Mouse (Mus musculus): ENCODE results near the gene Ccr7. TPM values are rescaled to one million over a fixed set of nuclear protein-coding genes. Genes with fewer than 3 reads are reported as not detected.

Ccr7 gene
- polyA plus RNA-seq, 1 experiment from 2014 or later: not detected

DNA sequence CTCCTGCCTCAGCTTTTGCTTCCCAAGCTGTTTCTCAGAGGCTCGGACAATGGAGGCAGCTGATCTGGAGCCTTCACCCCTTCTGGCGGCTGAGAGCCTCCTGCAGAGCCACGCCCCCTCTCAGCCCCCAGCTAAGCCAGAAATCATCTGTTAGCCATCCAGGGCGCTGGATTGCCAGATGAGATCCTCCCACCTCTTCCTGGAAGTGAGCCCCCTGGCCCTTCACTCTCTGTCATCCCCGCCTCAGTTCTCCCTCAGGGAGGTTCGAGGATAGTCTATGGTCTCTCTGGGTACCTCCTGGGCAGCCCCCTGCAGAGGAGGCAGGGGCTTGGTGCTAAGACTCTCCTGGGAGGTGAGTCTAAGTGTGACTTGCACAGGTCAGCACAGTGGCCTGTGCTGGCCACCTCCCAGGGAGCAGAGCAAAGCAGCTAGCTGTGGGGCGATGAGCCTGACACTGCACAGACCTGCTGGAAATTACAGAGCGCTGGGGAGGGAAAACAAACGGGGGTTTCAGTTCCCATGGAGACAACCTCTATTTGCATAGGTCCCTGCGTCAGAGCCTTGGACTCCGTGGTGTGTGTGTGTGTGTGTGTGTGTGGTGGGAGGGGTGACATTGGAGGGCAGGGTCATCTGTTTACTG, 22.7 kb downstream of the Ccr7 start:
- Histone ChIP-seq H3K4me3 (replicated peaks) (peak overlapping the region; percentile 17), H3K4me1 (replicated peaks) (peaks cover 22% of the 10 kb centered on the region)
- WGBS: under 1% methylated on average over 11 of the region's 11 CpGs

DNA sequence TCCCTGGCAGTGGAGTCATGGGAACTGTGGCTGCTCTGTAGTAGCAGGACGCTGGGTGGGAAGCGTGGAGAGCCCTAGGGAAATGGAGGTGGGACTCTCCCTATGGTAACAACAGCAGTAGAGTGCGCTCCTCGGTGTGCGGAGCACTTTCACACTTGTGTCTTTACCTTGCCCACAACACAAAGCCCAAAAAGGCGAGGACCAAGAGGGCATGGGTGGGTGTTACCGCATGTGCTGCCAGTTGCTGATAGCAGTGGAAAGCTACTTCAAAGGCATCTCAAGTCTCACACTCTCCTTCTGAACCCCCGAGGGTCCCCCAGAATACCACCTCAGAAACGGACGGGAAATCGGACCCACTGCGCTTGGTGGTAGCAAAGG, 23.4 kb downstream of the Ccr7 start:
- Histone ChIP-seq H3K4me1 (replicated peaks) (peaks cover 19% of the 10 kb centered on the region), H3K36me3 (no peaks in the 10 kb centered on the region), H3K9me3 (no peaks in the 10 kb centered on the region), H3K4me2 (replicated peaks) (0 out of 2 replicates have a peak overlapping the region, but pooled peaks have one; percentile 48), H3K9ac (replicated peaks) (no peak overlapping the region), H3K27me3 (no peaks in the 10 kb centered on the region), H3K27ac (peak overlapping the region; percentile 84), H3K4me3 (replicated peaks) (no peak overlapping the region)
- ATAC-seq: no peak
- WGBS: 52% methylated on average over 12 of the region's 12 CpGs

More for the DNA sequence above, 22.7 kb downstream of the Ccr7 start:
- peak overlapping the region; percentile 84 for H3K27ac ChIP-seq
- peak overlapping the region; percentile 39 for H3K9ac ChIP-seq (replicated peaks)
- H3K36me3 ChIP-seq: no peaks in the 10 kb centered on the region
- no peaks in the 10 kb centered on the region for H3K27me3 ChIP-seq
- peak overlapping the region; percentile 48 for H3K4me2 ChIP-seq (replicated peaks)
- peak; percentile 82 for ATAC-seq
- H3K9me3 ChIP-seq: no peaks in the 10 kb centered on the region

DNA sequence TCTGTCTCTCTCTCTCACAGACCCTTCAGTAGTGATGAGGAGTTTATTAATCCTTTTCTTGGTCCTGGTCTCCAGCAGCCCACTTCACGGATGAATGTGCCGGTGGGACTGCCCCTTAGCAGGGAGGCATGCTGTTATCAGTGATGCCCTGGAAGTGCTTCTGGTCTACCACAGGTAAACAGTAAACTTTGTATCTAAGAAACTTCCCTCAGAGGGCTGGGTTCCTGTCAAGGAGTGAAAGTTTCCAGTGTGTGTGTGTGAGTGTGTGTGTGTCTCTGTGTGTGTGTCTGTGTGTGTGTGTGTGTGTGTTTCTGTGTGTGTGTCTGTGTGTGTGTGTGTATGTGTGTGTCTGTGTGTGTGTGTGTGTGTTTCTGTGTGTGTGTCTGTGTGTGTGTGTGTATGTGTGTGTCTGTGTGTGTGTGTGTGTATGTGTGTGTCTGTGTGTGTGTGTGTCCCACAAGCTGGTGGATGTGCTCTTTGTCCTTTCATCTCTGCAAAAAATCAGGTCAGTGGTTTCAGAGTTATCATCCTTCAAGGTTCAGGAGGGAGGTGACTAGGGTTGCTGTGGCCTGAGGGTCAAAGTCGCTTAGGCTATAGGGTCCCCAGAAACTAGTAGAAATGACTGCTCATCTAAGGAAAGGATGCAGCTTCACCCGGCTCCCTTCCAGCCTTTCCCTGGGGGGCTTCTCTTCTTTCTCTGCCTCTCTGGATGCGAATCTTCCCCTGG, 24.0 kb downstream of the Ccr7 start:
- no peak for ATAC-seq
- H3K4me2 ChIP-seq (replicated peaks): no peak overlapping the region
- WGBS: 59% methylated on average over 5 of the region's 5 CpGs
- no peak overlapping the region for H3K4me3 ChIP-seq (replicated peaks)
- no peaks in the 10 kb centered on the region for H3K36me3 ChIP-seq
- peak overlapping the region; percentile 84 for H3K27ac ChIP-seq
- no peak overlapping the region for H3K9ac ChIP-seq (replicated peaks)
- no peaks in the 10 kb centered on the region for H3K27me3 ChIP-seq
- H3K9me3 ChIP-seq: no peaks in the 10 kb centered on the region
- peaks cover 17% of the 10 kb centered on the region for H3K4me1 ChIP-seq (replicated peaks)

DNA sequence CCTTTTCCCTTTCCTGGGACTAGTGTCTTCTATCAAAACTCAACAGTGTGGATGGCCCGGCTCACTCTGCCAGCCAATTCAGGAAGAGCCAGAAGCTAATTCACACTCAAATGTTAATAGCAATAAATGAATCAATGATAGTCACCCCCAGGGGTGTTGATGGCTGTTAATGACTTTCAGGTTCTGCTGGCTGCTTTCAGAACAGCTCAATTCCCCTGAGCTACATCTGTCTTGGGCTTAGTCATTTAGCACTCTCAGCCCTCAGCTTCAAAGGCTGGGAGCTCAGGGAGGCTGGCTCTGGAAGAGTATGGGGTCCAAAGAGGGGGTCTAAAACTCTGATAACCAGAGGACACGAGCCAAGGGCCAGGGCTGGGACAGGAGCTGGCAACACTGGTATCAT, 25.6 kb downstream of the Ccr7 start:
- H3K36me3 ChIP-seq: no peaks in the 10 kb centered on the region
- no peak overlapping the region for H3K4me2 ChIP-seq (replicated peaks)
- H3K4me3 ChIP-seq (replicated peaks): no peak overlapping the region
- H3K4me1 ChIP-seq (replicated peaks): peaks cover 22% of the 10 kb centered on the region
- no peak overlapping the region for H3K27ac ChIP-seq
- H3K9me3 ChIP-seq: no peaks in the 10 kb centered on the region
- 71% methylated on average over 2 of the region's 2 CpGs for WGBS
- no peak for ATAC-seq
- no peaks in the 10 kb centered on the region for H3K27me3 ChIP-seq
- H3K9ac ChIP-seq (replicated peaks): no peak overlapping the region

DNA sequence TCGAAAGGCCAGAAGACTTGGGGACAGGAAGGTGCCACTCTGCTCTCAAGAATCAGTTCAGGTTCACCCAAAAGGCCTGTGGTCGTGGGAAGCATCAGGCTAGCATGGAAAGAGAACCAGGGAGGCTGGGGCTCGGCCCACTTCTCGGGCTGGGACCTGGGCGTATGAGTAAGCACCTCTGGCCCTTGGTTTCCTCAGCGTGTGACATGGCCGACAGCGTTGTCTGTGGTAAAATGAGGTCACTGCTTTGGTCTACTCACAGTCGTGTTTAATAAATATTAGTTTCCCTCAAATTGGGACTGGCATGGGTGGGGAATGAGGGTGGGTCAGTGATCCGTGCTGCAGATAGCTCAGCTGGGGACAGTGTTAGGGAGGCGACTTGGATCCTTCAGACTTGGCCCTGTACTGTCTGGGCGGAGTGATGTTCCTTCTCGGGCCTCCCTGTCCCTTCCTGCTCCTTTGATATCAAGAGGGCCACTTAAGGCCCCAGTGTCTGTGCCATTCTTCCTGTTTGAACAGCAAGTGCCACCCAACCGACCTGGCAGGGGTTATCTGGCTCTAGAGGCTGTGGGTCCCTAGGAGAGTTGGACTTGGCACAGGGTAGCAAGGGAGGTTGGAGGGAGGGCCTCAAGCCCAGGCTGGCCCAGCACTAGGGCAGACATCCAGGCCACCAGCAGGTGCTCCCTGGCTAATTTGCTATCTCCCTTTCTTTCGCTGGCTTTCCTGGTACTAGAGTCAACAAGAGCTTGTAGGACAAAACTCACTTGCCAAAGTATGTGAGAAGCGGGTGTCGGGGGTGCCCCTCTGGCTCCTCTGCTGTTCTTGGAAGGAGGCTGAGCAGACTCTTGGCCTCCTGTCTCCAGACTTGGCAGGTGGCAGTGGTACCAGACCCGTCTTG, 26.8 kb downstream of the Ccr7 start:
- Histone ChIP-seq H3K4me1 (replicated peaks) (peaks cover 22% of the 10 kb centered on the region), H3K27ac (no peak overlapping the region), H3K36me3 (no peaks in the 10 kb centered on the region), H3K4me3 (replicated peaks) (no peak overlapping the region), H3K4me2 (replicated peaks) (no peak overlapping the region), H3K27me3 (no peaks in the 10 kb centered on the region), H3K9me3 (no peaks in the 10 kb centered on the region), H3K9ac (replicated peaks) (no peak overlapping the region)
- ATAC-seq: no peak
- 85% methylated on average over 18 of the region's 18 CpGs for WGBS

DNA sequence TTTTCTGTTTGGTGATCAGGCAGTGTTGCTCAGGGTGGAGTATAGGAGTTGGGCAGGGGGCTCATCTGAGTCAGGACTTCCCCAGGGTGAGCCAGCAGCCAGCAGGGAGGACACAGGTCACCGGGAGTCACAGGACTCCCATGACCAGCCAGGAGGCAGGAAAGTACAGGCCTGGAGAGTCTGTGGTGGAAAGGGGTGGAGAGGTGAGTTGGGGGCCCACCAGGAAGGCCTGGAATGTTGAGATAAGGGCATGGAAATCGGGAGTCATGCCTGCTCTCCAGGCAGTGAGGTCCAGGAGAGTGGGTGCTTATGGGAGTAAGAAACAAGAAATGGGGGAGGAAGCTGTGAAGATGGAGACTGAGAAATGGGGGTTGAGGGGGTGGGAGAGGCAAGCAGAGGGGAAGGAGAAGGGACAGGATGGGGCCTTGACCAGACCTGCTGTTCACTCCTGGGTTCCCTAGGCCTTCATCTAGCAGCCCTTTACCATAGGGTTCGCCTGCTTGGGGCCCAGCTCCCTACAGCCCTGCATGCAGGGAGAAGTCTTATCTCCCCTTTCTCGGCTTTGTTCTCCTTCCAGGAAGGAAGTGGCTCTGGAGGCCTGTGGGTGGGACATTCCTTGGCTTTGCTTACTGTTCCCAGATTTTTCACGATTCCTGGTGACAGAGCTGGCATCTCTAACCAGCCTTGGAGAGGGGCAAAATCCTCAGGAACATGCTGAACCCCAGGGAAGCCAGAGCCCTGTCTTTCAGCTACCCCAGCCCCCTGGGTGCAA, 28.2 kb downstream of the Ccr7 start:
- 53% methylated on average over 5 of the region's 5 CpGs for WGBS

DNA sequence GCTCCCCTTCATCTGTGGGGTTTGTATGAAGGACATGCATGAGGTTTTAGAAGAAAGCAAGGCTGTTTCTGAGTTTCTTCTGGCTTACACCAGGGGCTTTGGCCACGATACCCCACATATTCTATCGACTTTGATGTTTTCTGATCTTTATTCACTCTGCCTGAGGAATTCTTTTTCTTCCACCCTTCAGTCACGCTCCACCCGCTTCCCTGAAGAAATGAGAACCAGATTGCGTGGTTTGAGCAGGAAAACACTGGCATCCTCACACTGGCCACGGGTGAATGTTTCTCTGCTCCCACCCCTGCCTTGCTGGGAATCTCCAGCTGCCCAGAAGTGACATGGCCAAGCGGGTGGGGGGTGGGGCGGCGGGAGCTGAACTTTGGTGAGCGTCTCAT, 30.2 kb downstream of the Ccr7 start:
- H3K9ac ChIP-seq (replicated peaks): no peak overlapping the region
- H3K4me3 ChIP-seq (replicated peaks): no peak overlapping the region
- H3K4me2 ChIP-seq (replicated peaks): no peak overlapping the region
- H3K36me3 ChIP-seq: no peaks in the 10 kb centered on the region
- no peak overlapping the region for H3K27ac ChIP-seq
- H3K9me3 ChIP-seq: no peaks in the 10 kb centered on the region
- H3K4me1 ChIP-seq (replicated peaks): peaks cover 20% of the 10 kb centered on the region
- ATAC-seq: no peak
- WGBS: 46% methylated on average over 10 of the region's 10 CpGs
- no peaks in the 10 kb centered on the region for H3K27me3 ChIP-seq

More for the DNA sequence above, 28.2 kb downstream of the Ccr7 start:
- ATAC-seq: no peak
- no peak overlapping the region for H3K9ac ChIP-seq (replicated peaks)
- no peak overlapping the region for H3K4me2 ChIP-seq (replicated peaks)
- H3K4me3 ChIP-seq (replicated peaks): no peak overlapping the region
- H3K4me1 ChIP-seq (replicated peaks): peaks cover 12% of the 10 kb centered on the region
- no peaks in the 10 kb centered on the region for H3K36me3 ChIP-seq
- no peak overlapping the region for H3K27ac ChIP-seq
- H3K27me3 ChIP-seq: no peaks in the 10 kb centered on the region
- H3K9me3 ChIP-seq: no peaks in the 10 kb centered on the region

DNA sequence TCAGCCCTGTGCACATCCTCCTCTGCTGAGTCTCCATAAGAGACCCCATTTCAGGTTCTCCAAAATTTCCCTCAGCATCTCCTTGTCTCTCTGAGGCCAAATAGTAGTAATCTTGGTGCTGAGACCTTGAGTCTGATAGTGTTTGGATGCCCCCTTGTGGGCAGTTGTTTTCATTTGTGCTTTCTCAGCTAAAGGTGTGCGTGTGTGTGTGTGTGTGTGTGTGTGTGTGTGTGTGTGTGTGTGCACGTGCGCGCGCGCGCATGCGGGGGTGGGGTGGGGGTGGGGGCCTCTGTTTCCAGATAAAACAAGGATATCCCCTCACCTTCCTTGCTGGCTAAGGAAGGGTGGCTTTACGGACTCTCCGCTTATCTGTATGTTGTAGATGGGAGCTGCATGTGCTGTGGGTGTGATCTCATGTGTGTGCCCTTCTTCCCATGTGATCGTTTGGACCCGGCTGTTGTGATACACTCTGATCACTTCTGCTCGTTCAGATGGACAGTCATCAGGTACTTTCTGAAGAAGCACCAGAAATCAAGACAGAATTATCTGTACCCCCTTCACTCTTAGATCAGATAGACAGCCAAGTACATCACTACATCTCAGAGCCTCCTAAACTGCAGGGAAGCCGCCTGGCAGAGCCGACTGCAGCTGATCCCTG, 30.8 kb downstream of the Ccr7 start:
- no peaks in the 10 kb centered on the region for H3K9me3 ChIP-seq
- H3K36me3 ChIP-seq: no peaks in the 10 kb centered on the region
- no peak overlapping the region for H3K4me2 ChIP-seq (replicated peaks)
- no peaks in the 10 kb centered on the region for H3K27me3 ChIP-seq
- no peak overlapping the region for H3K4me3 ChIP-seq (replicated peaks)
- H3K9ac ChIP-seq (replicated peaks): no peak overlapping the region
- no peak overlapping the region for H3K27ac ChIP-seq
- peaks cover 25% of the 10 kb centered on the region for H3K4me1 ChIP-seq (replicated peaks)
- ATAC-seq: no peak
- WGBS: 44% methylated on average over 8 of the region's 15 CpGs

DNA sequence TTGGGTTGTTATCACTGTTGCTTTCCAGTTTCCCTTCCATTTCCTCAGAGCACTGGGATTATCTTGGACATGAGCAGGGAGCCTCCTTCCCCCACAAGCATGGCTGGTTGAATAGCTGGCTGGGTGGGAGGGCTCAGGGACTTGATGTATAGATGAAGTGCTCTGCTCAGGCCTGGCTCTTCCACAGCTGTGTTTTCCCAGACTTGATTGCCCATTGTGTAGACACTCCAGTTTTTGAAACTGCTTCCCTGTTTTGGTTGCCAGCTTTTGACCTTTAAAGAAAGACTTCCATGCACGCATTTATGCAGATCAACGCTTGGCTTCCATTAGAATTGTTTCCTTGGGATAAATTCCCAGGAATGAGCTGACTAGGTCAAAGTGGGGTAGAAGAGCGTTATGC, 32.2 kb downstream of the Ccr7 start:
- Histone ChIP-seq H3K9me3 (0 out of 2 replicates have a peak, but pooled peaks cover 2% of the 10 kb centered on the region), H3K4me1 (replicated peaks) (peaks cover 26% of the 10 kb centered on the region), H3K9ac (replicated peaks) (no peak overlapping the region), H3K4me2 (replicated peaks) (no peak overlapping the region), H3K36me3 (no peaks in the 10 kb centered on the region), H3K27ac (no peak overlapping the region), H3K27me3 (no peaks in the 10 kb centered on the region), H3K4me3 (replicated peaks) (no peak overlapping the region)
- WGBS: 76% methylated on average over 3 of the region's 3 CpGs
- no peak for ATAC-seq

DNA sequence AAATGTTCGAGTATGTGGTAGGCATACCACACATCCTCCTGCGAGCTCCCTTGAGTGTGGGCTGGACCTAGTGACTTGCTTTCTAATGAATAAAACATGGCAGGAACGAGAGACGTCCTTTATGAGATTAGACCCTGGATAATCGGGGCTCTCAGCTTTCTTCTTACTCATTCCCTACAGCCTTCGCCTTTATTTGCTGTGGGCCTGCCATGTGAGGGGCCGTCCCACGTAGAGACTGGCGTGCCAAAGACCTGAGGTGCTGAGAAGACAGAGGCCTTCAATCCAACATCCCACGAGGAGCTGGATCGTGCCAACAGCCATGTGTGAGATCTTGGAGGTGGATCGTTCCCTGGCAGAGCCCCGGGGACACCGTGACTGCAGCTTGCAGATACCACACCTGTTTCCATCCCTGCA, 33.7 kb downstream of the Ccr7 start:
- ATAC-seq: no peak
- 29% methylated on average over 14 of the region's 14 CpGs for WGBS
- Histone ChIP-seq H3K4me3 (replicated peaks) (no peak overlapping the region), H3K27ac (peak overlapping the region; percentile 39; the same call in 1 of the 2 replicates), H3K27me3 (no peaks in the 10 kb centered on the region), H3K9me3 (0 out of 2 replicates have a peak, but pooled peaks cover 2% of the 10 kb centered on the region), H3K4me2 (replicated peaks) (peak overlapping the region; percentile 22; the same call in 1 of the 2 replicates), H3K4me1 (replicated peaks) (peaks cover 26% of the 10 kb centered on the region), H3K36me3 (no peaks in the 10 kb centered on the region), H3K9ac (replicated peaks) (peak overlapping the region; percentile 32; the same call in 1 of the 2 replicates)
